Mouse (Mus musculus): ENCODE data around the gene Ank2. TPM values are rescaled to one million over a fixed set of nuclear protein-coding genes. Genes with fewer than 3 reads are reported as not detected.
A peak's percentile ranks its signal among the peaks of the same experiment; 100 is the strongest.

Gene Ank2
- polyA plus RNA-seq, 1 experiment from 2014 or later, result 24.9 TPM

DNA sequence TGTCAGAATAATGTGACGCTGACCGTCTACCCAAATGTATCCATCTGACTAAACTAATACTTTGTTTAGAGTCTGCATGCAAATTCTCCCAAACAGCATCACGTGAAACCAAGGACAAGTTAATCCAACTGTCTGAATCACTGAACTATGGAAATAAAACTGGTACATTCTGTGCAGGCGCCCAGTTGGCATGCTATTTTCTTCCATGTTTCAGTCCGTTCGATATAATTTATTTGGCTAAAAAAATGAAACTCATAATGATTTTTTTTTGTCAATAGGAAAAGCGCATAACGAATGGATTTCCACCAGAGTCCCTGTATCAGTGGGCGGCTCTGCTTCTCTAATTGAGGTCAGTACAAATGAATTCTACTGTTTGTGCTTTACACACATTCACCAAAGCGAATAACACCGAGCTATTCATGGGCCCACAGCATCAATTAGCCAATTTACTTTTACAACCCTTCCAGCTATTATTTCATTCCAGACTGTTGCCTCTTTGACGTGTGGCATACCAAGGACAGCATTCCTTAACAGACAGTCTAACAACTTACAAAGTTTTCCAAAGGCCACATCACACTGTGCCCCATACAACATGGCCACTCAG lies 368.9 kb downstream of the Ank2 start:
- 79% methylated on average over 12 of the region's 12 CpGs for WGBS
- 0 out of 2 replicates have a peak, but pooled peaks cover 4% of the 10 kb centered on the region for H3K4me1 ChIP-seq (replicated peaks)
- H3K9ac ChIP-seq, result no peak overlapping the region
- no peak overlapping the region for H3K27ac ChIP-seq
- no peaks in the 10 kb centered on the region for H3K9me3 ChIP-seq
- no peaks in the 10 kb centered on the region for H3K27me3 ChIP-seq (replicated peaks)
- no peaks in the 10 kb centered on the region for H3K36me3 ChIP-seq
- H3K4me3 ChIP-seq (replicated peaks), result no peak overlapping the region
- no peak for ATAC-seq
- H3K4me2 ChIP-seq (replicated peaks), result no peak overlapping the region

DNA sequence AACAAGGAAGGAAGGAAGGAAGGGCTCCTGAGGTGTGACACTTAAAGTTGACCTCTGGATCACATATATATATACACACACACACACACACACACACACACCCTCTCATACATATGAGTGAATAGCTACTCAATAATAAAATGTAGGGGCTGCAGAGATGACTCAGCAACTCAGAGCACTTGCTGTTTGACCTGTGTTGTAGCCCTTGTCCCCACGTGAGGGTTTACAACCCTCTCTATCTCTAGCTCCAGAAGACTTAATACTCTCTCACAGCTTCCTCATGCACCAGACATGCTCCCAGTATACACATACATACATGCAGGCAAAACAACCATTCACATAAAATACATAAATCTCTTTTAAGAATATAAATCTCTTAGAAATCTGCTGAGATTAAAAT lies 369.4 kb downstream of the Ank2 start:
- no peak overlapping the region for H3K27ac ChIP-seq
- H3K4me1 ChIP-seq (replicated peaks), result peaks cover 5% of the 10 kb centered on the region
- no peak overlapping the region for H3K4me3 ChIP-seq (replicated peaks)
- H3K27me3 ChIP-seq (replicated peaks), result no peaks in the 10 kb centered on the region
- no peaks in the 10 kb centered on the region for H3K9me3 ChIP-seq
- 42% methylated on average over 1 of the region's 1 CpGs for WGBS
- ATAC-seq, result peak; percentile 88
- no peak overlapping the region for H3K9ac ChIP-seq
- no peaks in the 10 kb centered on the region for H3K36me3 ChIP-seq
- no peak overlapping the region for H3K4me2 ChIP-seq (replicated peaks)

- 58% methylated on average over 1 of the region's 1 CpGs for WGBS
- no peak for ATAC-seq
Measured at GRCm38 (mm10) chr3:127127611-127128010, 371.5 kb downstream of the Ank2 start.

GRCm38 (mm10) chr3:127126220-127126619 lies 372.9 kb downstream of the Ank2 start:
- Histone ChIP-seq H3K4me2 (replicated peaks) (no peak overlapping the region), H3K4me1 (replicated peaks) (peaks cover 10% of the 10 kb centered on the region), H3K4me3 (replicated peaks) (no peak overlapping the region), H3K9me3 (no peaks in the 10 kb centered on the region), H3K27me3 (replicated peaks) (no peaks in the 10 kb centered on the region), H3K9ac (no peak overlapping the region), H3K36me3 (no peaks in the 10 kb centered on the region), H3K27ac (0 out of 2 replicates have a peak overlapping the region, but pooled peaks have one; percentile 17)
- 28% methylated on average over 3 of the region's 3 CpGs for WGBS
- no peak for ATAC-seq

More at GRCm38 (mm10) chr3:127127611-127128010, 371.5 kb downstream of the Ank2 start:
- H3K4me1 ChIP-seq (replicated peaks), result peaks cover 10% of the 10 kb centered on the region
- H3K9ac ChIP-seq, result no peak overlapping the region
- H3K9me3 ChIP-seq, result no peaks in the 10 kb centered on the region
- H3K4me2 ChIP-seq (replicated peaks), result no peak overlapping the region
- H3K27me3 ChIP-seq (replicated peaks), result no peaks in the 10 kb centered on the region
- no peak overlapping the region for H3K4me3 ChIP-seq (replicated peaks)
- no peaks in the 10 kb centered on the region for H3K36me3 ChIP-seq
- H3K27ac ChIP-seq, result no peak overlapping the region

GRCm38 (mm10) chr3:127124375-127124993 lies 374.7 kb downstream of the Ank2 start:
- ATAC-seq, result no peak
- H3K4me2 ChIP-seq (replicated peaks), result no peak overlapping the region
- no peaks in the 10 kb centered on the region for H3K9me3 ChIP-seq
- no peak overlapping the region for H3K9ac ChIP-seq
- H3K36me3 ChIP-seq, result no peaks in the 10 kb centered on the region
- H3K4me3 ChIP-seq (replicated peaks), result no peak overlapping the region
- no peaks in the 10 kb centered on the region for H3K27me3 ChIP-seq (replicated peaks)
- WGBS, result 54% methylated on average over 10 of the region's 10 CpGs
- no peak overlapping the region for H3K27ac ChIP-seq
- peaks cover 10% of the 10 kb centered on the region for H3K4me1 ChIP-seq (replicated peaks)

- H3K36me3 ChIP-seq, result no peaks in the 10 kb centered on the region
- H3K9me3 ChIP-seq, result no peaks in the 10 kb centered on the region
- WGBS, result 20% methylated on average over 8 of the region's 8 CpGs
- H3K4me3 ChIP-seq (replicated peaks), result 0 out of 2 replicates have a peak overlapping the region, but pooled peaks have one; percentile 1
- peak overlapping the region; percentile 38 for H3K4me2 ChIP-seq (replicated peaks)
- no peak overlapping the region for H3K9ac ChIP-seq
- ATAC-seq, result peak; percentile 94
- H3K27ac ChIP-seq, result no peak overlapping the region
- peaks cover 10% of the 10 kb centered on the region for H3K4me1 ChIP-seq (replicated peaks)
- no peaks in the 10 kb centered on the region for H3K27me3 ChIP-seq (replicated peaks)
Measured at GRCm38 (mm10) chr3:127123376-127123775, 375.8 kb downstream of the Ank2 start.

DNA sequence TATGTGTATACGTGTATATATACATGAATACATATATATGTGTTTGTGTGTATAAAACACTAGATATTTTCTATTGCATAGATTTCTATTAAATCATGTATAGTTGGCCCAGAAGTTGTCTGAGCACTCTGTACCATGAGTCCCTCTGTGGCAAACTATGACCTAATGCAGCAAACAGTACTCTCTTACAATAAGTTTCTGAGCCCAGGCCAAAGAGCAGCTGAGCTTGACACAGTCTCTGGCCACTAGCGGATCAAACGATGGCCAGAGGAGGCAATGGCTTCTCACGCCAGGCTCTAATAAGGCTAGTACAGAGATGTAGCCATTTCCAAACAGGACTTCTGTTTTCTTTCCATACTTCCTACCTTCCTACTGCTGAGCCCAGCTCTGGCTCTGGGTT lies 380.4 kb downstream of the Ank2 start:
- H3K36me3 ChIP-seq, result no peaks in the 10 kb centered on the region
- no peak overlapping the region for H3K4me2 ChIP-seq (replicated peaks)
- no peak overlapping the region for H3K27ac ChIP-seq
- 88% methylated on average over 4 of the region's 4 CpGs for WGBS
- no peak for ATAC-seq
- H3K9ac ChIP-seq, result no peak overlapping the region
- no peak overlapping the region for H3K4me3 ChIP-seq (replicated peaks)
- no peaks in the 10 kb centered on the region for H3K27me3 ChIP-seq (replicated peaks)
- no peaks in the 10 kb centered on the region; the same call in 1 of the 2 replicates for H3K4me1 ChIP-seq (replicated peaks)
- H3K9me3 ChIP-seq, result no peaks in the 10 kb centered on the region

- Histone ChIP-seq H3K9me3 (no peaks in the 10 kb centered on the region), H3K4me3 (replicated peaks) (no peak overlapping the region), H3K4me1 (replicated peaks) (no peaks in the 10 kb centered on the region), H3K27ac (no peak overlapping the region), H3K9ac (no peak overlapping the region), H3K36me3 (no peaks in the 10 kb centered on the region), H3K27me3 (replicated peaks) (no peaks in the 10 kb centered on the region), H3K4me2 (replicated peaks) (no peak overlapping the region)
- WGBS, result 81% methylated on average over 6 of the region's 6 CpGs
- no peak for ATAC-seq
Measured at GRCm38 (mm10) chr3:127116226-127116625, 382.9 kb downstream of the Ank2 start.

DNA sequence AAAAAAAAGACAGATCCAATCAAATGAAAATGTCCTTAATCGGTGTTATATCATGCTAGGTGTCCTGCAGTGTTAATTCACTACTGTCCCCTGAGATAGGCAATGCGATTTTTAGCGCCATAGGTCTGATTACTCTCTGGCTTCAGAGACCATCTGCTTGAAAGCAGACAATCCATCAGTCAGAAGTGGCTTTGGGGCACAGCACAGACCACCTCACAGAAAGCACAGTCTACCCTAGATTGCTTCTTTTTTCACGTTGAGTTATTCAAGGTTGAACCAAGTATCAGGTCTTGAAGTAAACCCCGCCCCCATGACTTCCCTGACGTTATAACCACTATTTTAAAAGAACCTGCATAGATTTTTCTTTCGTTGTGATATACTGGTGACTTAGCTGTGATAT lies 385.9 kb downstream of the Ank2 start:
- H3K27me3 ChIP-seq (replicated peaks), result no peaks in the 10 kb centered on the region
- H3K4me1 ChIP-seq (replicated peaks), result no peaks in the 10 kb centered on the region
- no peak overlapping the region for H3K4me3 ChIP-seq (replicated peaks)
- ATAC-seq, result no peak
- no peak overlapping the region for H3K9ac ChIP-seq
- no peaks in the 10 kb centered on the region for H3K9me3 ChIP-seq
- no peak overlapping the region for H3K4me2 ChIP-seq (replicated peaks)
- WGBS, result 82% methylated on average over 7 of the region's 7 CpGs
- H3K27ac ChIP-seq, result no peak overlapping the region
- H3K36me3 ChIP-seq, result no peaks in the 10 kb centered on the region

DNA sequence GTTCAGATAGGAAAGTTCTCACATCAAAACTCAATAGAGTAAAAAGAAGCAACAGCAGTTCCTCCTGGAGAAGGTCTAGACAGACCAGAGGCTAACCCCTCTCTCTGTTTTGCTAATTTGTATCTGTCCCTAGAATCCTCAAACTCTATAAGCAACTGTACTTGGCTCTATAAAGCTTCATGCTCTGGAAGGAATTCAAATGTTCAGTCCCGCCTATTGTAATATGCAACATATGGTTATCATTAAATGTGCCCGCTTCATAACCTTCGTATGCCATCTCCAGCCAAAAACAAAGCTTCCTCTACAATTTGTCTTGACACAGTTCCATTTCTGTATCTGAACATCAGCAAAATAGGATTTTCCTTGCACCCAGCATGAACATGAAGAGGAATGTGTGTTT lies 389.7 kb downstream of the Ank2 start:
- Histone ChIP-seq H3K27ac (no peak overlapping the region), H3K36me3 (no peaks in the 10 kb centered on the region), H3K9ac (no peak overlapping the region), H3K27me3 (replicated peaks) (no peaks in the 10 kb centered on the region), H3K4me3 (replicated peaks) (no peak overlapping the region), H3K4me1 (replicated peaks) (no peaks in the 10 kb centered on the region), H3K9me3 (no peaks in the 10 kb centered on the region), H3K4me2 (replicated peaks) (no peak overlapping the region)
- WGBS, result 72% methylated on average over 3 of the region's 3 CpGs
- ATAC-seq, result no peak

- Histone ChIP-seq H3K9me3 (no peaks in the 10 kb centered on the region), H3K27ac (no peak overlapping the region), H3K36me3 (no peaks in the 10 kb centered on the region), H3K9ac (no peak overlapping the region), H3K4me2 (replicated peaks) (no peak overlapping the region), H3K27me3 (replicated peaks) (no peaks in the 10 kb centered on the region), H3K4me3 (replicated peaks) (no peak overlapping the region), H3K4me1 (replicated peaks) (no peaks in the 10 kb centered on the region)
- no peak for ATAC-seq
- WGBS, result 58% methylated on average over 2 of the region's 2 CpGs
Measured at GRCm38 (mm10) chr3:127108481-127108880, 390.7 kb downstream of the Ank2 start.

GRCm38 (mm10) chr3:127107281-127107680 lies 391.9 kb downstream of the Ank2 start:
- Histone ChIP-seq H3K4me2 (replicated peaks) (no peak overlapping the region), H3K4me1 (replicated peaks) (no peaks in the 10 kb centered on the region), H3K9ac (no peak overlapping the region), H3K4me3 (replicated peaks) (no peak overlapping the region), H3K36me3 (no peaks in the 10 kb centered on the region), H3K9me3 (no peaks in the 10 kb centered on the region), H3K27me3 (replicated peaks) (no peaks in the 10 kb centered on the region), H3K27ac (no peak overlapping the region)
- 78% methylated on average over 5 of the region's 5 CpGs for WGBS
- ATAC-seq, result no peak

- H3K4me1 ChIP-seq (replicated peaks), result no peaks in the 10 kb centered on the region
- 88% methylated on average over 1 of the region's 1 CpGs for WGBS
- no peak for ATAC-seq
Measured at GRCm38 (mm10) chr3:127101326-127101725, 397.8 kb downstream of the Ank2 start.

More at GRCm38 (mm10) chr3:127101326-127101725, 397.8 kb downstream of the Ank2 start:
- H3K9me3 ChIP-seq, result no peaks in the 10 kb centered on the region
- H3K27ac ChIP-seq, result no peak overlapping the region
- no peak overlapping the region for H3K4me2 ChIP-seq (replicated peaks)
- H3K27me3 ChIP-seq (replicated peaks), result no peaks in the 10 kb centered on the region
- H3K36me3 ChIP-seq, result no peaks in the 10 kb centered on the region
- no peak overlapping the region for H3K4me3 ChIP-seq (replicated peaks)
- H3K9ac ChIP-seq, result no peak overlapping the region

Measured in intestine, embryonic 15.5 days (tissue).